Mouse (Mus musculus): ENCODE measurements at regions not wholly inside any gene's neighbourhood (a gene's known extent, or its start where the extent isn't known, plus 50 kb on each side); places are given as distances from the start of the nearest gene placed in this dataset.

GRCm38 (mm10) chr12:17113465-17114177, 63.1 kb downstream of the Kcnf1 start:
- 38% methylated on average over 12 of the region's 12 CpGs for WGBS
- Histone ChIP-seq H3K27me3 (ENCODE audit: insufficient read depth, low read length) (no peaks in the 10 kb centered on the region), H3K4me1 (ENCODE audit: insufficient read depth) (no peaks in the 10 kb centered on the region), H3K9ac (no peak overlapping the region), H3K4me3 (ENCODE audit: low read depth, low read length) (no peak overlapping the region), H3K36me3 (ENCODE audit: insufficient read depth) (no peaks in the 10 kb centered on the region), H3K27ac (ENCODE audit: low read depth) (no peak overlapping the region), H3K9me3 (ENCODE audit: low read depth, low read length) (no peaks in the 10 kb centered on the region), H3K4me2 (no peak overlapping the region)
- no peak for DNase-seq
- TF ChIP-seq CTCF (IDR thresholded peaks at IDR 0.05; ENCODE audit: low read depth) = no peak
- no peak for ATAC-seq (ENCODE audit: insufficient read depth)

- Histone ChIP-seq H3K27me3 (ENCODE audit: insufficient read depth, low read length) (no peaks in the 10 kb centered on the region), H3K4me2 (no peak overlapping the region), H3K4me1 (ENCODE audit: insufficient read depth) (no peaks in the 10 kb centered on the region), H3K36me3 (ENCODE audit: insufficient read depth) (no peaks in the 10 kb centered on the region), H3K9me3 (ENCODE audit: low read depth, low read length) (no peaks in the 10 kb centered on the region), H3K9ac (no peak overlapping the region), H3K27ac (ENCODE audit: low read depth) (no peak overlapping the region), H3K4me3 (ENCODE audit: low read depth, low read length) (no peak overlapping the region)
- DNase-seq = no peak
- no peak for TF ChIP-seq CTCF (IDR thresholded peaks at IDR 0.05; ENCODE audit: low read depth)
- no peak for ATAC-seq (ENCODE audit: insufficient read depth)
- 69% methylated on average over 7 of the region's 7 CpGs for WGBS
Observed at GRCm38 (mm10) chr12:17112781-17113464, 63.8 kb downstream of the Kcnf1 start.

GRCm38 (mm10) chr12:17106220-17106619, 70.5 kb downstream of the Kcnf1 start:
- Histone ChIP-seq H3K4me1 (ENCODE audit: insufficient read depth) (no peaks in the 10 kb centered on the region), H3K9ac (no peak overlapping the region), H3K9me3 (ENCODE audit: low read depth, low read length) (no peaks in the 10 kb centered on the region), H3K27me3 (ENCODE audit: insufficient read depth, low read length) (no peaks in the 10 kb centered on the region), H3K27ac (ENCODE audit: low read depth) (no peak overlapping the region), H3K4me3 (ENCODE audit: low read depth, low read length) (no peak overlapping the region), H3K4me2 (no peak overlapping the region), H3K36me3 (ENCODE audit: insufficient read depth) (no peaks in the 10 kb centered on the region)
- WGBS = 81% methylated on average over 1 of the region's 1 CpGs
- ATAC-seq (ENCODE audit: insufficient read depth) (no peak), DNase-seq (no peak)
- no peak for TF ChIP-seq CTCF (IDR thresholded peaks at IDR 0.05; ENCODE audit: low read depth)

GRCm38 (mm10) chr12:17105057-17105712, 71.5 kb downstream of the Kcnf1 start:
- H3K4me3 ChIP-seq (ENCODE audit: low read depth, low read length) = no peak overlapping the region
- no peak for ATAC-seq (ENCODE audit: insufficient read depth)
- no peaks in the 10 kb centered on the region for H3K27me3 ChIP-seq (ENCODE audit: insufficient read depth, low read length)
- no peaks in the 10 kb centered on the region for H3K4me1 ChIP-seq (ENCODE audit: insufficient read depth)
- no peak overlapping the region for H3K9ac ChIP-seq
- H3K27ac ChIP-seq (ENCODE audit: low read depth) = no peak overlapping the region
- WGBS = 81% methylated on average over 6 of the region's 6 CpGs
- no peak for TF ChIP-seq CTCF (IDR thresholded peaks at IDR 0.05; ENCODE audit: low read depth)
- DNase-seq = no peak
- no peaks in the 10 kb centered on the region for H3K9me3 ChIP-seq (ENCODE audit: low read depth, low read length)
- no peak overlapping the region for H3K4me2 ChIP-seq
- H3K36me3 ChIP-seq (ENCODE audit: insufficient read depth) = no peaks in the 10 kb centered on the region

GRCm38 (mm10) chr12:17101842-17102241, 74.8 kb downstream of the Kcnf1 start:
- H3K9me3 ChIP-seq (ENCODE audit: low read depth, low read length) = no peaks in the 10 kb centered on the region
- H3K4me1 ChIP-seq (ENCODE audit: insufficient read depth) = no peaks in the 10 kb centered on the region
- no peak overlapping the region for H3K4me3 ChIP-seq (ENCODE audit: low read depth, low read length)
- no peak overlapping the region for H3K4me2 ChIP-seq
- H3K27me3 ChIP-seq (ENCODE audit: insufficient read depth, low read length) = no peaks in the 10 kb centered on the region
- no peak for DNase-seq
- ATAC-seq (ENCODE audit: insufficient read depth) = no peak
- 80% methylated on average over 3 of the region's 3 CpGs for WGBS
- no peak overlapping the region for H3K9ac ChIP-seq
- no peak overlapping the region for H3K27ac ChIP-seq (ENCODE audit: low read depth)
- no peak for TF ChIP-seq CTCF (IDR thresholded peaks at IDR 0.05; ENCODE audit: low read depth)
- no peaks in the 10 kb centered on the region for H3K36me3 ChIP-seq (ENCODE audit: insufficient read depth)

GRCm38 (mm10) chr12:17097800-17098271, 78.9 kb downstream of the Kcnf1 start:
- H3K4me2 ChIP-seq = peak overlapping the region; percentile 35; the same call in 1 of the 2 replicates
- H3K27me3 ChIP-seq (ENCODE audit: insufficient read depth, low read length) = no peaks in the 10 kb centered on the region
- H3K9me3 ChIP-seq (ENCODE audit: low read depth, low read length) = no peaks in the 10 kb centered on the region
- H3K36me3 ChIP-seq (ENCODE audit: insufficient read depth) = no peaks in the 10 kb centered on the region
- DNase-seq (peak; percentile 37), ATAC-seq (ENCODE audit: insufficient read depth) (no peak)
- no peak overlapping the region for H3K4me3 ChIP-seq (ENCODE audit: low read depth, low read length)
- no peak overlapping the region for H3K9ac ChIP-seq
- 30% methylated on average over 15 of the region's 15 CpGs for WGBS
- H3K27ac ChIP-seq (ENCODE audit: low read depth) = no peak overlapping the region
- no peak for TF ChIP-seq CTCF (IDR thresholded peaks at IDR 0.05; ENCODE audit: low read depth)
- H3K4me1 ChIP-seq (ENCODE audit: insufficient read depth) = peaks cover 7% of the 10 kb centered on the region

- H3K9ac ChIP-seq = no peak overlapping the region
- H3K4me3 ChIP-seq (ENCODE audit: low read depth, low read length) = no peak overlapping the region
- H3K4me1 ChIP-seq (ENCODE audit: insufficient read depth) = peaks cover 9% of the 10 kb centered on the region
- WGBS = 44% methylated on average over 4 of the region's 4 CpGs
- no peak overlapping the region for H3K4me2 ChIP-seq
- DNase-seq = peak; percentile 68
- no peaks in the 10 kb centered on the region for H3K36me3 ChIP-seq (ENCODE audit: insufficient read depth)
- H3K9me3 ChIP-seq (ENCODE audit: low read depth, low read length) = no peaks in the 10 kb centered on the region
- TF ChIP-seq CTCF (IDR thresholded peaks at IDR 0.05; ENCODE audit: low read depth) = no peak
- no peaks in the 10 kb centered on the region for H3K27me3 ChIP-seq (ENCODE audit: insufficient read depth, low read length)
- ATAC-seq (ENCODE audit: insufficient read depth) = peak; percentile 64
- no peak overlapping the region for H3K27ac ChIP-seq (ENCODE audit: low read depth)
Observed at GRCm38 (mm10) chr12:17094758-17095157, 81.9 kb downstream of the Kcnf1 start.
